Mouse (Mus musculus) megakaryocyte, embryonic 14.5 days (primary cell): ENCODE results near the gene Clstn2.

Experiments
- FLI1 ChIP-seq: IDR thresholded peaks from 2 replicates; pipeline ENCODE4 v1.6.1; 2012; ENCODE audit warnings: low read length, inconsistent platforms, mixed read lengths
- GATA1 ChIP-seq: IDR thresholded peaks from 3 replicates; pipeline ENCODE4 v1.6.1; 2012; ENCODE audit warnings: mixed read lengths, low read length, inconsistent platforms, borderline replicate concordance

DNA sequence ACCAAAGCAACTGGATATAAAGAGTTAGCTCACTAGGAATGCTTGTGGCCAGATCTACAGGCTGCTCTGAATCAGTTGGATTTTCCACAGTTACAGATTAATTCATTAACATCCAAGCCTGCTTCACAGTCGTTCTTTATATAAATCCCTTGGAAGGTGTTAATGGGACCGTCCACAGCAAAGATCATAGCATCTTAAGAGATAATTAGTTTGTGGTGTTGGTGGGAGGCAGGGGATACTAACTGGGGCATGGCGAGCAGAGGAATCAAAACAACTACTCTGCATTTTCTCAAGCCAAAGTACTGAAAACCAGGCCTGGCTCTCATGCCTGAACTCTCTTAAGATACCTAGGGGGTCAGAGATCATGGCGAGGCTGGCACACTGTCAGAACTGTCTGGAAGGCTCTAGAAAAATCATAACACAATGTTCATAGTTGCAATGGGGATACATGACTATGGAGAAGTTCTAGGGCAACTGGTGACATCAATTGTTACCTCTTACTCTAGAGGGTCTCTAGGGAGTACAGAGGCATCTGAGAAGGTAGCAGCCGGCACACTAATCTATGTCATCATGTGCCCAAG is 336.2 kb downstream of the Clstn2 start:
- TF ChIP-seq GATA1 (no peak), FLI1 (no peak)
